Mouse (Mus musculus) forebrain, embryonic 14.5 days (tissue): Measurements from ENCODE around the gene Khnyn. TPM values are rescaled to one million over a fixed set of nuclear protein-coding genes. Genes with fewer than 3 reads are reported as not detected.

Experiments
- ATAC-seq: fragments of 200-750 bp; cut with Nextera tagmentation; 2 replicates; pipeline ENCODE4 v1.8.0; 2017; ENCODE audit warnings: mild to moderate bottlenecking, moderate library complexity
- DNase-seq: peaks from one replicate; pipeline ENCODE4 v3.0.0-alpha.2; 2015; ENCODE audit warnings: low spot score
- H3K27ac ChIP-seq: fragments of 300-500 bp; sonication (generic); 2 replicates; pipeline ENCODE4 v1.5.1; 2014; ENCODE audit warnings: low read depth, mild to moderate bottlenecking, control low read depth, low read length, moderate library complexity
- H3K27me3 ChIP-seq: fragments of 300-500 bp; sonication (generic); replicated peaks from 2 replicates; pipeline ENCODE4 v1.6.1; 2014; ENCODE audit warnings: low read length, control low read depth, mixed read lengths; ENCODE audit not compliant: control insufficient read depth, insufficient read depth
- H3K36me3 ChIP-seq: fragments of 300-500 bp; sonication (generic); 2 replicates; pipeline ENCODE4 v1.6.1; 2014; ENCODE audit warnings: low read length, control low read depth; ENCODE audit not compliant: control insufficient read depth, insufficient read depth
- H3K4me1 ChIP-seq: fragments of 300-500 bp; sonication (generic); 2 replicates; pipeline ENCODE4 v1.6.1; 2014; ENCODE audit warnings: antibody characterized with exemption, low read length, control low read depth; ENCODE audit not compliant: control insufficient read depth, insufficient read depth
- H3K4me2 ChIP-seq: fragments of 300-500 bp; sonication (generic); 2 replicates; pipeline ENCODE4 v1.6.1; 2014; ENCODE audit warnings: mild to moderate bottlenecking, control low read depth, low read length
- H3K4me3 ChIP-seq: fragments of 300-500 bp; sonication (generic); 2 replicates; pipeline ENCODE4 v1.5.1; 2014; ENCODE audit warnings: low read depth, low read length, control low read depth
- H3K9ac ChIP-seq: fragments of 300-500 bp; sonication (generic); 2 replicates; pipeline ENCODE4 v1.6.1; 2014; ENCODE audit warnings: mild to moderate bottlenecking, low read length, control low read depth, moderate library complexity
- H3K9me3 ChIP-seq: fragments of 300-500 bp; sonication (generic); replicated peaks from 2 replicates; pipeline ENCODE4 v1.6.1; 2016; ENCODE audit warnings: low read length, control low read depth, mixed read lengths; ENCODE audit not compliant: control insufficient read depth
- WGBS: fragments of 180-500 bp; shearing (Covaris S2); extraction: QIAGEN DNeasy Blood & Tissue Kit; methylation state at CpG from one replicate; pipeline ENCODE4 v1.1.7; 2014; 5-methylcytosine and 5-hydroxymethylcytosine counted together
- polyA plus RNA-seq: library from polyadenylated mRNA; unstranded; fragments of >200 nt; fragmentation: Nextera tagmentation; extraction: Ambion mirVana; gene quantifications from 2 replicates; pipeline ENCODE4 v1.2.1, GENCODE M21; 2014

Khnyn gene
- polyA plus RNA-seq, 1 experiment from 2014 or later = 4.6 TPM

DNA sequence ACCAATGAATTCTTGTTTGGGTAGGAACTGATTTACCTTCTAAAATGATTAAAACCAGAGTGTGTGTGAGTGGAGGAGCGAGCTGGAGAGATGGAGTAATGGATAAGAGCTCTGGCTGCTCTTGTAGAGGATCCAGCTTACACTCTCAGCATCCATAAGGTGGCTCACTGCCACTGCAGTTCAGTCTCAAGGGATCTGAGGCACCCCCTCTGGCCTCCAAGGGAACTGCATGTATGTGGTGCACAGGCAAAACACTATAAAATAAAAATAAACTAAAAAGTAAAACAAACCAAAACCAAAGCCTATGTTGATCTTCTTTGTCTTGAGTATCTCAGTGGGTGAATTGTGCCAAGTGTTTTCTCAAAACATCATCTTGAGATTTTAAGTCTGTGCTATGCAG lies 5.1 kb upstream of the Khnyn start:
- Histone ChIP-seq H3K9me3 (no peaks in the 10 kb centered on the region), H3K4me3 (no peak overlapping the region), H3K4me1 (peaks cover 6% of the 10 kb centered on the region; the same call in 1 of the 2 replicates), H3K9ac (no peak overlapping the region), H3K36me3 (no peaks in the 10 kb centered on the region), H3K27me3 (no peaks in the 10 kb centered on the region), H3K4me2 (no peak overlapping the region), H3K27ac (no peak overlapping the region)
- DNase-seq = peak; percentile 85
- ATAC-seq = peak; percentile 47; the same call in 1 of the 2 replicates
- WGBS = 39% methylated on average over 1 of the region's 1 CpGs

DNA sequence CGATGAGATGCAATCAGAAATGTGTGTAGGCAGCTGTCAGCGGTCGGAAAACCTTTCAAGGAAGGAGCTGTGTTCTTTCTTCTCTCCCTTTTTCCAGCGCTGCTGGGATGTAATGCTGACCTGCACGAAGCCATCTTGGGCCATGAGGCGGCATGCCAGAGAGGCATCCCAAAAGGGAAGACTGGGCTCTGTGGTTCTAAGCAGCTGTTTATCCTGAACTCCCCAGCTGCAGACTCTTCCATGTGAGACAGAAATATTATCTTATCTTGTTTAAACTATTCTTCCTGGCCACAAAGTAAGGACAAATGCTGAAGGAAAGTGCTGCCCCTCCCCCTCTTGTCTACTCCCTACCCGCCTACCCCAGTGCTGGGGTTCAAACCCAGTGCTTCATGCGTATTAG lies 3.8 kb upstream of the Khnyn start:
- H3K9me3 ChIP-seq = no peaks in the 10 kb centered on the region
- no peak overlapping the region for H3K4me3 ChIP-seq
- H3K27ac ChIP-seq = no peak overlapping the region
- no peak overlapping the region for H3K9ac ChIP-seq
- H3K4me2 ChIP-seq = no peak overlapping the region
- peaks cover 13% of the 10 kb centered on the region for H3K4me1 ChIP-seq
- DNase-seq (no peak), ATAC-seq (no peak)
- no peaks in the 10 kb centered on the region for H3K27me3 ChIP-seq
- H3K36me3 ChIP-seq = no peaks in the 10 kb centered on the region
- 90% methylated on average over 8 of the region's 8 CpGs for WGBS

DNA sequence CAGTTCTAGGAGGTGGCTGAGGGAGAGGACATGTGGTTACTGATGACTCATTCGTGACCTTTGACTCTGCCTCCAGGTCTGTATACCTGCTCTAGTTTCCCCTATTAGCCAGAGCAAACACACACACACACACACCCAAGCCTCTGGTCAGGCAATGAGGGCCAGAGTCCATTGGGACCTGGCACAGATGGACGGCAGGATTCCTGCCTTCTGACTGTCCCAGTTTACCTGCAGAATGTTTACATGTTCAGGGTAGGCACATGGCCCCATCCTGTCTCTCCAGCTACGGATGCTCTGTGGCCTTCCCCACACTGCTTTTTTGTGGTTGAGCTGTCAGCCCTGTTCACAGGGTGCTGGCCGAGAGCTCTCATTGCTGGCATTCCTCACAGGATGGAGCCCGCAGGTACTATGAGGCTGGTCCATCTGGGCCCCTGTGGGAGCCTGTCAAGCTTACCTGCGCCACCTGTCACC lies 2.5 kb upstream of the Khnyn start:
- Histone ChIP-seq H3K27ac (no peak overlapping the region), H3K27me3 (no peaks in the 10 kb centered on the region), H3K9ac (no peak overlapping the region), H3K4me2 (no peak overlapping the region), H3K4me3 (no peak overlapping the region), H3K9me3 (no peaks in the 10 kb centered on the region), H3K4me1 (peaks cover 15% of the 10 kb centered on the region), H3K36me3 (peaks cover 9% of the 10 kb centered on the region)
- no peak for ATAC-seq
- 82% methylated on average over 6 of the region's 6 CpGs for WGBS
- no peak for DNase-seq

DNA sequence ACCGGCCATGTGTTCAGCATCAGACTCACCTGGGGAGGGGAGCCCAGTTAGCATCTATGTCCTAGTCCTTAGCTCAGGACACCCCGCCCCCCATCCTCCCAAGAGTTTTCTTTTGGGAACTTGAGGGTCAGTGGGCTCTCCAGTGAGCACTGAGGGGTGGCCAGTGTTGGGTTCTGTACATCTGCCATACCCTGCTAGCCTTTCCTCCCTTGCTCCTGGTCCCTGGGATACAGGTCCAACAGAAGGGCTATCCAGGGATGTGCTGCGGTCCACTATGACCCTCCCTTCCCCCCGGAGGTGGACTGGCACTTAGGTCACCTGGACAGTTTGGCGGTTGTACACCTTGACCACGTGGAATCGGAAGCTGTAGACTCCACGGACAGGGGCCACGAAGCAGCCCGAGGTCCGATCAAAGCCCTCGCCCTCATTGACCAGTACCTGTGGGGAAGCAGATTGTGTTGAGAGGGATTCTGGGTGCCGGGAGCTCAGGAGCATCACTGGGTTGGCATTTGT lies 1.5 kb upstream of the Khnyn start:
- H3K4me1 ChIP-seq = peaks cover 15% of the 10 kb centered on the region
- H3K9me3 ChIP-seq = no peaks in the 10 kb centered on the region
- WGBS = 95% methylated on average over 13 of the region's 13 CpGs
- no peak for ATAC-seq
- no peak overlapping the region for H3K27ac ChIP-seq
- no peak for DNase-seq
- no peak overlapping the region for H3K4me2 ChIP-seq
- peaks cover 18% of the 10 kb centered on the region for H3K36me3 ChIP-seq
- H3K27me3 ChIP-seq = no peaks in the 10 kb centered on the region
- no peak overlapping the region for H3K4me3 ChIP-seq
- no peak overlapping the region for H3K9ac ChIP-seq

- H3K4me2 ChIP-seq = no peak overlapping the region
Measured at GRCm38 (mm10) chr14:55883663-55884062, 1.1 kb upstream of the Khnyn start.

GRCm38 (mm10) chr14:55884166-55884565 lies 581 bp upstream of the Khnyn start, which contains the start of gene Cbln3:
Gene Cbln3 (minus strand): TSS chr14:55884392.
- Histone ChIP-seq H3K9me3 (no peaks in the 10 kb centered on the region), H3K36me3 (peaks cover 26% of the 10 kb centered on the region), H3K4me2 (peak within 1 kb of the TSS; percentile 81), H3K9ac (peak within 1 kb of the TSS; percentile 90), H3K4me1 (peaks cover 15% of the 10 kb centered on the region), H3K4me3 (peak within 1 kb of the TSS; percentile 75), H3K27ac (peak within 1 kb of the TSS; percentile 75), H3K27me3 (no peaks in the 10 kb centered on the region)
- DNase-seq (peak; percentile 61), ATAC-seq (peak; percentile 51)
- WGBS = 26% methylated on average over 4 of the region's 4 CpGs

More at GRCm38 (mm10) chr14:55883663-55884062, 1.1 kb upstream of the Khnyn start:
- ATAC-seq (no peak), DNase-seq (no peak)
- 86% methylated on average over 12 of the region's 12 CpGs for WGBS
- no peak overlapping the region for H3K9ac ChIP-seq
- no peaks in the 10 kb centered on the region for H3K9me3 ChIP-seq
- peaks cover 15% of the 10 kb centered on the region for H3K4me1 ChIP-seq
- no peaks in the 10 kb centered on the region for H3K27me3 ChIP-seq
- no peak overlapping the region for H3K4me3 ChIP-seq
- H3K27ac ChIP-seq = no peak overlapping the region
- peaks cover 22% of the 10 kb centered on the region for H3K36me3 ChIP-seq

- under 1% methylated on average over 14 of the region's 30 CpGs for WGBS
- H3K4me2 ChIP-seq = peak overlapping the region; percentile 81
Measured at GRCm38 (mm10) chr14:55885114-55885790, 505 bp downstream of the Khnyn start.

DNA sequence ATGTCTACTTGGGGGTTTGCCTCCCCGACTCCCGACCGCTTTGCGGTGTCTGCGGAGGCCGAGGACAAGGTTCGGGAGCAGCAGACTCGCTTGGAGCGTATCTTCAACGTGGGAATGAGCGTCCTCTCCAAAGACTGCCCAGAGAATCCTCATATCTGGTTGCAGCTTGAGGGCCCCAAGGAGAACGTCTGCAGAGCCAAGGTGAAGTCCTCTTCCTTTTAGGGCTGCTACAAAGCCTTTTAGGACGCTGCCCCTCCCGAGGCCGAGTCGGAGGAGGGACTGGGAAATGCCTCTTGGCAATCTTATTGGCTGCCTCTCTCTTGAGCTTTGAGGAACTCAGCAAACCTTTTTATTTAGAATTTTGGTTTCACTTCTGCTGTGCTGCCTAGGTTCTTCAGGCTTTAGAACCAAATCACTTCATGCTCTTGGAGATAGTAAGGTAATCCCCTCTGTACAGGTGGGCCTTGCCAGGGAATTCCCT lies 1.1 kb downstream of the Khnyn start:
- H3K36me3 ChIP-seq = peaks cover 42% of the 10 kb centered on the region
- no peak overlapping the region; the same call in 1 of the 2 replicates for H3K27ac ChIP-seq
- 5% methylated on average over 16 of the region's 16 CpGs for WGBS
- no peaks in the 10 kb centered on the region for H3K27me3 ChIP-seq
- H3K4me2 ChIP-seq = peak overlapping the region; percentile 81
- peak overlapping the region; percentile 90 for H3K9ac ChIP-seq
- DNase-seq (no peak), ATAC-seq (no peak)
- peak overlapping the region; percentile 75 for H3K4me3 ChIP-seq
- H3K9me3 ChIP-seq = no peaks in the 10 kb centered on the region
- H3K4me1 ChIP-seq = peaks cover 15% of the 10 kb centered on the region

More at GRCm38 (mm10) chr14:55885114-55885790, 505 bp downstream of the Khnyn start:
- Histone ChIP-seq H3K4me1 (peaks cover 15% of the 10 kb centered on the region), H3K9ac (peak overlapping the region; percentile 90), H3K27me3 (no peaks in the 10 kb centered on the region), H3K27ac (peak overlapping the region; percentile 75), H3K4me3 (peak overlapping the region; percentile 75), H3K9me3 (no peaks in the 10 kb centered on the region), H3K36me3 (peaks cover 37% of the 10 kb centered on the region)
- peak; percentile 4; the same call in 1 of the 2 replicates for ATAC-seq
- peak; percentile 44 for DNase-seq
